Mouse (Mus musculus) adrenal gland, postnatal 10 days (tissue): ENCODE results near the gene Fbln2. TPM values are rescaled to one million over a fixed set of nuclear protein-coding genes. Genes with fewer than 3 reads are reported as not detected.
A peak's percentile ranks its signal among the peaks of the same experiment; 100 is the strongest.

Experiments used
- DNase-seq: peaks from one replicate; pipeline ENCODE4 v3.0.0; 2021; ENCODE audit warnings: mixed read lengths
- total RNA-seq, 2 experiments: library from RNA; stranded (reverse); gene quantifications; 2 replicates each; pipeline ENCODE4 v1.2.3; 2021

Fbln2 gene
- total RNA-seq, 2 experiments from 2014 or later = 59.6 to 62.1 TPM

- DNase-seq = no peak
These were observed 67.2 kb downstream of the Fbln2 start for GRCm38 (mm10) chr6:91279477-91279876.

GRCm38 (mm10) chr6:91281206-91281605 lies 69.0 kb downstream of the Fbln2 start:
- DNase-seq = peak; percentile 96

GRCm38 (mm10) chr6:91281747-91282146 lies 69.5 kb downstream of the Fbln2 start:
- no peak for DNase-seq

GRCm38 (mm10) chr6:91283031-91283430 lies 70.8 kb downstream of the Fbln2 start:
- DNase-seq = no peak

- DNase-seq = no peak
These were observed 72.5 kb downstream of the Fbln2 start for GRCm38 (mm10) chr6:91284521-91285449.

- DNase-seq = peak; percentile 85
These were observed 73.2 kb downstream of the Fbln2 start for GRCm38 (mm10) chr6:91285450-91285790.

- peak; percentile 23 for DNase-seq
These were observed 73.7 kb downstream of the Fbln2 start for GRCm38 (mm10) chr6:91285814-91286545.

GRCm38 (mm10) chr6:91286624-91287023 lies 74.4 kb downstream of the Fbln2 start:
- DNase-seq = peak; percentile 84

GRCm38 (mm10) chr6:91287148-91287547 lies 74.9 kb downstream of the Fbln2 start:
- no peak for DNase-seq

- no peak for DNase-seq
These were observed 75.4 kb downstream of the Fbln2 start for GRCm38 (mm10) chr6:91287636-91288035.

GRCm38 (mm10) chr6:91288251-91288785 lies 76.1 kb downstream of the Fbln2 start:
- no peak for DNase-seq

GRCm38 (mm10) chr6:91288961-91289360 lies 76.7 kb downstream of the Fbln2 start:
- no peak for DNase-seq

GRCm38 (mm10) chr6:91290937-91291336 lies 78.7 kb downstream of the Fbln2 start:
- DNase-seq = peak; percentile 77

- DNase-seq = no peak
These were observed 83.2 kb downstream of the Fbln2 start for GRCm38 (mm10) chr6:91295431-91295830.

- DNase-seq = no peak
These were observed 86.6 kb downstream of the Fbln2 start for GRCm38 (mm10) chr6:91298828-91299227.

- no peak for DNase-seq
These were observed 87.8 kb downstream of the Fbln2 start for GRCm38 (mm10) chr6:91300079-91300478.

GRCm38 (mm10) chr6:91301839-91302238 lies 89.6 kb downstream of the Fbln2 start:
- DNase-seq = no peak

GRCm38 (mm10) chr6:91302337-91302736 lies 90.1 kb downstream of the Fbln2 start:
- DNase-seq = no peak

- DNase-seq = no peak
These were observed 91.9 kb downstream of the Fbln2 start for GRCm38 (mm10) chr6:91304172-91304571.

- DNase-seq = no peak
These were observed 95.7 kb downstream of the Fbln2 start for GRCm38 (mm10) chr6:91307972-91308371.

- DNase-seq = no peak
These were observed 98.9 kb downstream of the Fbln2 start for GRCm38 (mm10) chr6:91311204-91311603.

- DNase-seq = no peak
These were observed 100.2 kb downstream of the Fbln2 start for GRCm38 (mm10) chr6:91312491-91312890.
